Mouse (Mus musculus): ENCODE measurements around the gene Pgm2l1. TPM values are rescaled to one million over a fixed set of nuclear protein-coding genes. Genes with fewer than 3 reads are reported as not detected.

Gene Pgm2l1
- total RNA-seq, 2 experiments from 2014 or later = 11.6 to 13.7 TPM

DNA sequence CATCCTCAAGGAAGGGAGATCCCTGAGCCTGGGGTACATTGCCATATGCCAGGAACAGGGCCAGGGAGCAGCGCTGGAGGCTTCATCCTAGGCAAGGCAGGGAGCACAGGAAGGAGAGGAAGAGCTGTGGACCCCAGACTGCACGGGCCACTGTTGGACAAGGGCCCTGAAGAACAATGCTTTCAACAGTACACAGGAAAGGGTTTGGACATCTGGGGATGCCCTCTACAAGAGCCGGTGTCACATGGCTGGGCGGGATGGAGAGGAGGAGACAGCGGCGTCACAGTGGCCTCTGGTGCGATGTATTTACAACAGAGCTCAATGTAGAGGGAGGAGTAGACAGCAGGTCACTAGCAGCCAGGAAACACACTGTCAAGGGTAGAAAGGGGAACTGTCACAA is 100.3 kb downstream of the Pgm2l1 start:
- ATAC-seq (replicated peaks; ENCODE audit: low FRiP score, low TSS enrichment, poor library complexity, severe bottlenecking) = no peak

Other genes starting within 250 kb of the Pgm2l1 start
- 5.3 and 10.4 TPM in 2 replicates for gene Rnf169, start 246.9 kb upstream of the Pgm2l1 start, total RNA-seq (2014; fragmentation: Nextera tagmentation)
- gene Rnf169, start 246.9 kb upstream of the Pgm2l1 start, total RNA-seq (2017) = 7.8 and 14.8 TPM in 2 replicates
- gene Chrdl2, start 221.2 kb upstream of the Pgm2l1 start, total RNA-seq (2014; fragmentation: Nextera tagmentation) = not detected in 2 replicates
- not detected in 2 replicates for gene Chrdl2, start 221.2 kb upstream of the Pgm2l1 start, total RNA-seq (2017)
- 91.8 and 98.7 TPM in 2 replicates for gene Pold3, start 105.8 kb upstream of the Pgm2l1 start, total RNA-seq (2014; fragmentation: Nextera tagmentation)
- 97.0 and 121 TPM in 2 replicates for gene Pold3, start 105.8 kb upstream of the Pgm2l1 start, total RNA-seq (2017)
- gene Lipt2, start 68.1 kb upstream of the Pgm2l1 start, total RNA-seq (2014; fragmentation: Nextera tagmentation) = 5.2 and 13.0 TPM in 2 replicates
- gene Lipt2, start 68.1 kb upstream of the Pgm2l1 start, total RNA-seq (2017) = 8.5 and 16.9 TPM in 2 replicates
- gene Kcne3, start 50.9 kb upstream of the Pgm2l1 start, total RNA-seq (2014; fragmentation: Nextera tagmentation) = 4.1 TPM in 1 of 2 replicates, not detected in the other
- gene Kcne3, start 50.9 kb upstream of the Pgm2l1 start, total RNA-seq (2017) = 0.38 TPM in 1 of 2 replicates, not detected in the other
- gene P4ha3, start 58.1 kb downstream of the Pgm2l1 start, total RNA-seq (2014; fragmentation: Nextera tagmentation) = not detected in 2 replicates
- 0.38 TPM in 1 of 2 replicates, not detected in the other for gene P4ha3, start 58.1 kb downstream of the Pgm2l1 start, total RNA-seq (2017)
- gene C2cd3, start 144.8 kb downstream of the Pgm2l1 start, total RNA-seq (2014; fragmentation: Nextera tagmentation) = 57.6 and 71.1 TPM in 2 replicates
- gene C2cd3, start 144.8 kb downstream of the Pgm2l1 start, total RNA-seq (2017) = 19.1 and 32.6 TPM in 2 replicates
- gene Ppme1, start 144.9 kb downstream of the Pgm2l1 start, total RNA-seq (2014; fragmentation: Nextera tagmentation) = 24.8 and 31.4 TPM in 2 replicates
- gene Ppme1, start 144.9 kb downstream of the Pgm2l1 start, total RNA-seq (2017) = 25.7 and 35.3 TPM in 2 replicates
- not detected in 2 replicates for gene Ucp3, start 245.6 kb downstream of the Pgm2l1 start, total RNA-seq (2014; fragmentation: Nextera tagmentation)
- not detected in 2 replicates for gene Ucp3, start 245.6 kb downstream of the Pgm2l1 start, total RNA-seq (2017)